ENCODE assay signal across 11 mouse cellular contexts in the genomic region with DNA sequence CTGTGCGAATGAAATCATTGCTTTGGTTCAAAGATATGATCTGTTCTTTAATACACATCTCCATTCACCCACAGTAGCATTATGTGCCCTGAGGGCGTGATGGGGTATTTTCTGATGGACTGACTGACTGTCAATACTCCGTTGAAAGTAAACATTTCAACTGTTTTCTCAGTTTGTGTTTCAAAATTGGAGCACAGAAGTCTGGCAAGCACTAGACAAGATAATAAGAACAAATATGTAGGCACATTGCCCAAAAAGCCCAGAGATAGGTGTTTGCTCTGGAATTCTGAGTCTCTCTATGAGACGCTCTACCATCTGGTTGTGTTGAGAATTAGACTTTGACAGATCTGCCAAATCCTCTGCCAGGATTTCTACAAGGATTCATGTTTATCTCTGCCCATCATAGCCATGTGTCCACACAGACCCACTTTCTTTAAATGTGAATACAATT.
DNase-seq lines count a peak whose midpoint lies in the region; ATAC-seq and TF ChIP-seq lines count a peak whose summit lies in the region.
"Had no signal": no experiment of that assay in that cellular context is flagged by ENCODE, and none has a peak within 500 bp of the region (broad histone marks: within the 10 kb centered on the region; RNA-seq: fewer than 3 reads in every experiment).

No protein-coding gene starts in this region.

- no peak overlapping the region for H3K9ac ChIP-seq in kidney, embryonic 14.5 days (ENCODE audit: low read depth, low read length)
- H3K9ac ChIP-seq in forebrain, embryonic 12.5 days: no peak overlapping the region

- H3K4me2 ChIP-seq in kidney, embryonic 14.5 days (replicated peaks; ENCODE audit: low read depth, low read length): no peak overlapping the region
- H3K4me2 ChIP-seq in forebrain, embryonic 12.5 days: no peak overlapping the region

- H3K36me3 ChIP-seq in kidney, embryonic 14.5 days (ENCODE audit: control insufficient read depth, insufficient read depth, low read length): no peaks in the 10 kb centered on the region
- no peaks in the 10 kb centered on the region for H3K36me3 ChIP-seq in forebrain, embryonic 12.5 days (replicated peaks)

- H3K4me1 ChIP-seq in kidney, embryonic 14.5 days (ENCODE audit: control insufficient read depth, insufficient read depth, low read length): no peaks in the 10 kb centered on the region
- peaks cover 5% of the 10 kb centered on the region for H3K4me1 ChIP-seq in forebrain, embryonic 12.5 days

- DNase-seq in kidney, postnatal 10 days: no peak
- DNase-seq in brain, adult 2 months (ENCODE audit: low read depth, low spot score): peak; percentile 75
- DNase-seq in layer of hippocampus, postnatal 14 days (ENCODE audit: low spot score in 2 of 2): peak; percentile 40 to 62
- DNase-seq in gastrocnemius, adult 2 months: no peak
- no peak for DNase-seq in lung, postnatal 25 days (ENCODE audit: low spot score)
- no peak for DNase-seq in embryo, embryonic 9.5 days (ENCODE audit: extremely low spot score)
- DNase-seq: lung, adult 2 months; thymus, adult 2 months had no signal

- H3K9me3 ChIP-seq in kidney, embryonic 14.5 days (ENCODE audit: control insufficient read depth, low read length): no peaks in the 10 kb centered on the region
- H3K9me3 ChIP-seq in forebrain, embryonic 12.5 days: no peaks in the 10 kb centered on the region

- ATAC-seq in kidney, embryonic 14.5 days (ENCODE audit: low FRiP score, low TSS enrichment): 0 out of 2 replicates have a peak, but pooled peaks have one; percentile 28
- ATAC-seq in forebrain, embryonic 12.5 days (ENCODE audit: low FRiP score): peak; percentile 49; the same call in 1 of the 2 replicates

- intact Hi-C loops in gastrocnemius, adult 2 months (cut with DNase I): no loop called here

- WGBS in kidney, embryonic 14.5 days: 61% methylated on average over 4 of the region's 4 CpGs
- 55% methylated on average over 4 of the region's 4 CpGs for WGBS in forebrain, embryonic 12.5 days

- H3K27ac ChIP-seq in kidney, embryonic 14.5 days (ENCODE audit: low read depth, low read length): no peak overlapping the region
- H3K27ac ChIP-seq in forebrain, embryonic 12.5 days: no peak overlapping the region
- H3K27ac ChIP-seq in gastrocnemius, adult 2 months: no peak overlapping the region

- no peak for TF ChIP-seq CTCF in gastrocnemius, adult 2 months (IDR thresholded peaks at IDR 0.05)

- H3K27me3 ChIP-seq in kidney, embryonic 14.5 days (ENCODE audit: control insufficient read depth, insufficient read depth, low read length): no peaks in the 10 kb centered on the region
- H3K27me3 ChIP-seq in forebrain, embryonic 12.5 days: no peaks in the 10 kb centered on the region
- H3K27me3 ChIP-seq: CH12.LX had no signal

- H3K4me3 ChIP-seq in kidney, embryonic 14.5 days (ENCODE audit: low read length): no peak overlapping the region
- H3K4me3 ChIP-seq in forebrain, embryonic 12.5 days (replicated peaks): no peak overlapping the region
- H3K4me3 ChIP-seq in gastrocnemius, adult 2 months: no peak overlapping the region

Comparison
In these comparisons a context has a peak if more than half of its experiments do, and no peak if none do; other contexts are left out.
1. DNase-seq: peak in brain, adult 2 months (single experiment) and layer of hippocampus, postnatal 14 days (2 of 2); none in kidney, postnatal 10 days (single experiment), gastrocnemius, adult 2 months (single experiment), lung, postnatal 25 days (single experiment) and embryo, embryonic 9.5 days (single experiment).